In the genomic region with DNA sequence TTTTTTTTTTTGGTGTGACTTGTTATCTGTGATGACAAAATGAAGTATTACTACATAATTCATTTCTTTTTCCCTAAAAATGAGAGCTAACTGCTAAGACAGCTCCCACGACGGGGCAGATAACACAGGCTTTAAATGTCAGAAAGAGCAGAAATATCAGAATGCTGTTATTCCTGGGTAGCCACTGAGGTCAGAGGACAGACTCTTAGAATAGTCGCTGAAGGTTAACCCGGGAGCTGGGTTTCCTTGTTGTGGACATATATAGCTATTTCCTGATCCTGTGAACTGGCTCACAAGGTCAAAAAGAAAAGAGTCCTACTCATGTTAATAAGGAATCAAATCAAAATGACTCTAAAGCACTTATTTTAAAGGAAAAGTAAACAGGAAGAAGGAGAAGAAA, we compare ENCODE assay signal across 27 mouse cellular contexts.
DNase-seq lines count a peak whose midpoint lies in the region; ATAC-seq and TF ChIP-seq lines count a peak whose summit lies in the region.
"Had no signal": no experiment of that assay in that cellular context is flagged by ENCODE, and none has a peak within 500 bp of the region (broad histone marks: within the 10 kb centered on the region; RNA-seq: fewer than 3 reads in every experiment).

No protein-coding gene starts in this region.

- H3K9ac ChIP-seq in lung, postnatal 0 days (replicated peaks; ENCODE audit: low read depth), result no peak overlapping the region
- H3K9ac ChIP-seq: embryonic facial prominence, embryonic 12.5 days; embryonic facial prominence, embryonic 15.5 days; forebrain, postnatal 0 days; heart, embryonic 15.5 days; hindbrain, embryonic 14.5 days had no signal

- no peaks in the 10 kb centered on the region for H3K36me3 ChIP-seq in lung, postnatal 0 days (ENCODE audit: insufficient read depth, low read length)
- H3K36me3 ChIP-seq: embryonic facial prominence, embryonic 12.5 days; embryonic facial prominence, embryonic 15.5 days; G1E; heart, embryonic 15.5 days had no signal

- H3K4me1 ChIP-seq in lung, postnatal 0 days (ENCODE audit: insufficient read depth, low read depth, low read length), result no peaks in the 10 kb centered on the region; the same call in 1 of the 2 replicates
- H3K4me1 ChIP-seq: embryonic facial prominence, embryonic 12.5 days; embryonic facial prominence, embryonic 15.5 days had no signal

- no peak overlapping the region for H3K4me2 ChIP-seq in lung, postnatal 0 days (replicated peaks; ENCODE audit: low read depth, low read length)
- H3K4me2 ChIP-seq: embryonic facial prominence, embryonic 12.5 days; embryonic facial prominence, embryonic 15.5 days; heart, embryonic 11.5 days; heart, embryonic 15.5 days; hindbrain, embryonic 14.5 days had no signal

- no peak for ATAC-seq in lung, postnatal 0 days
- ATAC-seq: forebrain, embryonic 14.5 days; forebrain, postnatal 0 days; hindbrain, postnatal 0 days; Patski had no signal

- no peaks in the 10 kb centered on the region for H3K27me3 ChIP-seq in lung, postnatal 0 days (replicated peaks; ENCODE audit: insufficient read depth, low read length)
- H3K27me3 ChIP-seq: CH12.LX; embryonic facial prominence, embryonic 12.5 days; embryonic facial prominence, embryonic 15.5 days; heart, embryonic 15.5 days; Patski had no signal

- H3K4me3 ChIP-seq in lung, postnatal 0 days (ENCODE audit: low read depth, low read length), result no peak overlapping the region
- H3K4me3 ChIP-seq: embryonic facial prominence, embryonic 12.5 days; embryonic facial prominence, embryonic 15.5 days; gastrocnemius, adult 2 months; heart, embryonic 15.5 days had no signal

- 22% methylated on average over 4 of the region's 4 CpGs for WGBS in lung, postnatal 0 days

- no peak for TF ChIP-seq CTCF in lung, postnatal 0 days (IDR thresholded peaks at IDR 0.05)

- DNase-seq in adrenal gland, postnatal 36 days, result peak; percentile 1 to 18
- DNase-seq in adrenal gland, postnatal 10 days, result no peak
- peak; percentile 14 for DNase-seq in kidney, adult 9 months
- DNase-seq in kidney, postnatal 36 days, result no peak
- DNase-seq in kidney, postnatal 14 days, result peak; percentile 27
- no peak for DNase-seq in kidney, adult 18-20 months
- DNase-seq in lung, postnatal 0 days (ENCODE audit: low spot score), result peak; percentile 20
- DNase-seq in lung, postnatal 4 days, result no peak
- DNase-seq: B cell, adult 2 months; cerebellum, adult 11 months; cerebellum, adult 2 months; cerebellum, adult 9-11 months; cerebellum, postnatal 25 days; forebrain, postnatal 0 days; gastrocnemius, adult 2 months; gastrocnemius, postnatal 14 days; heart, postnatal 4 days had no signal

- H3K27ac ChIP-seq in lung, postnatal 0 days (ENCODE audit: low read length), result no peak overlapping the region
- H3K27ac ChIP-seq: embryonic facial prominence, embryonic 12.5 days; embryonic facial prominence, embryonic 15.5 days; gastrocnemius, adult 2 months; hindbrain, embryonic 14.5 days; hindbrain, postnatal 0 days had no signal

- H3K9me3 ChIP-seq in lung, postnatal 0 days (ENCODE audit: low read length), result no peaks in the 10 kb centered on the region
- H3K9me3 ChIP-seq: embryonic facial prominence, embryonic 12.5 days; embryonic facial prominence, embryonic 15.5 days; G1E; heart, embryonic 15.5 days had no signal

- no peak for TF ChIP-seq EP300 in lung, postnatal 0 days (IDR thresholded peaks at IDR 0.05)

Comparison
In these comparisons a context has a peak if more than half of its experiments do, and no peak if none do; other contexts are left out.
1. DNase-seq: peak in adrenal gland, postnatal 36 days (2 of 2), kidney, adult 9 months (single experiment), kidney, postnatal 14 days (single experiment) and lung, postnatal 0 days (single experiment); none in adrenal gland, postnatal 10 days (single experiment), kidney, postnatal 36 days (0 of 2), kidney, adult 18-20 months (single experiment) and lung, postnatal 4 days (0 of 2).